Mouse (Mus musculus) hindbrain, postnatal 0 days (tissue): ENCODE results near the gene Ormdl2. TPM values are rescaled to one million over a fixed set of nuclear protein-coding genes. Genes with fewer than 3 reads are reported as not detected.

ENCODE experiments used
- ATAC-seq: fragments of 200-750 bp; cut with Nextera tagmentation; 2 replicates; pipeline ENCODE4 v1.8.0; 2017; ENCODE audit warnings: mild to moderate bottlenecking, moderate TSS enrichment, moderate library complexity
- DNase-seq: peaks from one replicate; pipeline ENCODE4 v3.0.0-alpha.2; 2015; ENCODE audit warnings: low spot score
- H3K27ac ChIP-seq: fragments of 300-500 bp; sonication (generic); 2 replicates; pipeline ENCODE4 v1.5.1; 2014; ENCODE audit warnings: mild to moderate bottlenecking
- H3K27me3 ChIP-seq: fragments of 300-500 bp; sonication (generic); 2 replicates; pipeline ENCODE4 v1.6.1; 2014; ENCODE audit warnings: low read length, mixed read lengths; ENCODE audit not compliant: insufficient read depth
- H3K36me3 ChIP-seq: fragments of 300-500 bp; sonication (generic); 2 replicates; pipeline ENCODE4 v1.6.1; 2014; ENCODE audit warnings: low read length, mixed read lengths; ENCODE audit not compliant: insufficient read depth
- H3K4me1 ChIP-seq: fragments of 300-500 bp; sonication (generic); 2 replicates; pipeline ENCODE4 v1.6.1; 2014; ENCODE audit warnings: antibody characterized with exemption, low read length, mixed read lengths; ENCODE audit not compliant: insufficient read depth
- H3K4me2 ChIP-seq: fragments of 300-500 bp; sonication (generic); 2 replicates; pipeline ENCODE4 v1.6.1; 2014; ENCODE audit warnings: low read depth, mild to moderate bottlenecking, low read length, moderate library complexity, mixed read lengths
- H3K4me3 ChIP-seq: fragments of 300-500 bp; sonication (generic); 2 replicates; pipeline ENCODE4 v1.5.1; 2014; ENCODE audit warnings: low read length
- H3K9ac ChIP-seq: fragments of 300-500 bp; sonication (generic); replicated peaks from 2 replicates; pipeline ENCODE4 v1.6.1; 2014; ENCODE audit warnings: mild to moderate bottlenecking, low read length, moderate library complexity, mixed read lengths
- H3K9me3 ChIP-seq: fragments of 300-500 bp; sonication (generic); 2 replicates; pipeline ENCODE4 v1.6.1; 2016; ENCODE audit warnings: low read length, mixed read lengths
- CTCF ChIP-seq: IDR thresholded peaks from 2 replicates; pipeline ENCODE4 v1.5.1; 2016; ENCODE audit warnings: antibody characterized with exemption, control low read depth, low read depth
- WGBS: fragments of 180-500 bp; shearing (Covaris S2); extraction: QIAGEN DNeasy Blood & Tissue Kit; methylation state at CpG from one replicate; pipeline ENCODE4 v1.1.7; 2014; 5-methylcytosine and 5-hydroxymethylcytosine counted together
- polyA plus RNA-seq: library from polyadenylated mRNA; unstranded; fragments of >200 nt; fragmentation: Nextera tagmentation; extraction: Ambion mirVana; gene quantifications from 2 replicates; pipeline ENCODE4 v1.2.1, GENCODE M21; 2015
- total RNA-seq: library from RNA; depleted of rRNA; stranded (reverse); fragments of >200 nt; gene quantifications from 2 replicates; pipeline ENCODE4 v1.2.3, GENCODE M21; 2014

The Ormdl2 gene
- total and polyA plus RNA-seq, 2 experiments from 2014 or later, result 12.0 to 23.8 TPM

DNA sequence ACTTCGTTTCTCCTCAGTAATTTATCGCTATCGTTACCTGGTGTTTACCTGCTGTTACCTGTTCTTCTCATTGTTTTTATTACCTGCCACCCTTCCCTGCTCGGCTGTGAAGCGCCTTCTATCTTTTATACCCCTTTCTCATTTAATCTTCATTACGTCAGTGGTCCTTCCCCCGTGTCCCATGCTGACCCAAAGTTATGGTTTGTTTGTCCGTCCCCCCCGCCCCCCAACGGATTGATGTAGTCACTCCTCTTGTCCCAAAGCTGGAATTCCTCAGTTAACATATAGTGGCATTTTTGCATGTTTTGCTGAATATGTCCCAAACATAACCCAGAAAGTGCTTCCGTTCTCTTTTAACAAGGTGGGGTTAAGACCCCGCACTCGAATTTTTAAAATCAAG, 690 bp upstream of the Ormdl2 start:
- H3K4me2 ChIP-seq, result peak overlapping the region; percentile 71
- no peak; the same call in 1 of the 2 replicates for ATAC-seq
- TF ChIP-seq CTCF, result no peak
- peaks cover 24% of the 10 kb centered on the region for H3K36me3 ChIP-seq
- H3K27me3 ChIP-seq, result no peaks in the 10 kb centered on the region
- peak overlapping the region; percentile 65; the same call in 1 of the 2 replicates for H3K27ac ChIP-seq
- H3K9ac ChIP-seq, result peak overlapping the region; percentile 69
- H3K9me3 ChIP-seq, result no peaks in the 10 kb centered on the region
- 5% methylated on average over 13 of the region's 13 CpGs for WGBS
- H3K4me1 ChIP-seq, result peaks cover 8% of the 10 kb centered on the region
- peak overlapping the region; percentile 76 for H3K4me3 ChIP-seq
- no peak for DNase-seq

GRCm38 (mm10) chr10:128820217-128820616, 1.2 kb downstream of the Ormdl2 start:
- ATAC-seq (no peak), DNase-seq (no peak)
- Histone ChIP-seq H3K9me3 (no peaks in the 10 kb centered on the region), H3K4me3 (no peak overlapping the region), H3K27me3 (no peaks in the 10 kb centered on the region), H3K27ac (no peak overlapping the region), H3K36me3 (peaks cover 41% of the 10 kb centered on the region), H3K9ac (no peak overlapping the region), H3K4me1 (peaks cover 8% of the 10 kb centered on the region), H3K4me2 (no peak overlapping the region)
- TF ChIP-seq CTCF, result no peak
- 79% methylated on average over 4 of the region's 4 CpGs for WGBS

DNA sequence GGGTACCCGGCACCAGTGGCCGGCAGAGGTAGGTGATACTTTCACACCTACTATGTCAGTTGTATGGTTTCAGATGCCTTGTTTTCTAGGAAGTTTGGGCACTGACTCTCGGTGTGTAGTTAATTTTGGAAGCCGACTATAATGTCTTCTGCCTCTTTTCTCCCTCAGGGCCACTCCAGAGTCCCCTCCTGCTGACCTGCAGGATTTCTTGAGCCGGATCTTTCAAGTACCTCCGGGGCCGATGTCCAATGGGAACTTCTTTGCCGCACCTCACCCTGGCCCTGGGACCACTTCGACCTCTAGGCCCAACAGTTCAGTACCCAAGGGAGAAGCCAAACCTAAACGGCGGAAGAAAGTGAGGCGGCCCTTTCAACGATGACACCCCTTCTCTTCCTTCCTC, 4.4 kb downstream of the Ormdl2 start, which contains the start of gene Sarnp:
Gene Sarnp, plus strand, starts transcription at position 301 of the 400 bp plus-strand sequence.
- 89% methylated on average over 13 of the region's 13 CpGs for WGBS
- Histone ChIP-seq H3K27ac (no peak within 1 kb of the TSS), H3K4me3 (no peak within 1 kb of the TSS), H3K9ac (no peak within 1 kb of the TSS), H3K36me3 (peaks cover 51% of the 10 kb centered on the region), H3K4me1 (no peaks in the 10 kb centered on the region), H3K4me2 (no peak within 1 kb of the TSS), H3K27me3 (no peaks in the 10 kb centered on the region), H3K9me3 (no peaks in the 10 kb centered on the region)
- ATAC-seq (no peak), DNase-seq (no peak)
- TF ChIP-seq CTCF, result no peak

GRCm38 (mm10) chr10:128807018-128807417, 14.4 kb downstream of the Ormdl2 start:
- Histone ChIP-seq H3K9me3 (no peaks in the 10 kb centered on the region), H3K36me3 (no peaks in the 10 kb centered on the region), H3K9ac (peak overlapping the region; percentile 1; the same call in 1 of the 2 replicates), H3K27me3 (no peaks in the 10 kb centered on the region), H3K4me3 (peak overlapping the region; percentile 84; the same call in 1 of the 2 replicates), H3K27ac (no peak overlapping the region), H3K4me2 (peak overlapping the region; percentile 92), H3K4me1 (peaks cover 41% of the 10 kb centered on the region)
- WGBS, result 88% methylated on average over 8 of the region's 8 CpGs
- DNase-seq (no peak), ATAC-seq (no peak)
- no peak for TF ChIP-seq CTCF

GRCm38 (mm10) chr10:128806086-128806485, 15.4 kb downstream of the Ormdl2 start:
- no peaks in the 10 kb centered on the region for H3K9me3 ChIP-seq
- peak overlapping the region; percentile 92 for H3K4me2 ChIP-seq
- no peaks in the 10 kb centered on the region for H3K36me3 ChIP-seq
- DNase-seq (no peak), ATAC-seq (no peak)
- H3K27ac ChIP-seq, result peak overlapping the region; percentile 98; the same call in 1 of the 2 replicates
- 57% methylated on average over 6 of the region's 6 CpGs for WGBS
- TF ChIP-seq CTCF, result no peak
- H3K4me3 ChIP-seq, result peak overlapping the region; percentile 84
- H3K27me3 ChIP-seq, result no peaks in the 10 kb centered on the region
- peaks cover 41% of the 10 kb centered on the region for H3K4me1 ChIP-seq
- H3K9ac ChIP-seq, result peak overlapping the region; percentile 86

DNA sequence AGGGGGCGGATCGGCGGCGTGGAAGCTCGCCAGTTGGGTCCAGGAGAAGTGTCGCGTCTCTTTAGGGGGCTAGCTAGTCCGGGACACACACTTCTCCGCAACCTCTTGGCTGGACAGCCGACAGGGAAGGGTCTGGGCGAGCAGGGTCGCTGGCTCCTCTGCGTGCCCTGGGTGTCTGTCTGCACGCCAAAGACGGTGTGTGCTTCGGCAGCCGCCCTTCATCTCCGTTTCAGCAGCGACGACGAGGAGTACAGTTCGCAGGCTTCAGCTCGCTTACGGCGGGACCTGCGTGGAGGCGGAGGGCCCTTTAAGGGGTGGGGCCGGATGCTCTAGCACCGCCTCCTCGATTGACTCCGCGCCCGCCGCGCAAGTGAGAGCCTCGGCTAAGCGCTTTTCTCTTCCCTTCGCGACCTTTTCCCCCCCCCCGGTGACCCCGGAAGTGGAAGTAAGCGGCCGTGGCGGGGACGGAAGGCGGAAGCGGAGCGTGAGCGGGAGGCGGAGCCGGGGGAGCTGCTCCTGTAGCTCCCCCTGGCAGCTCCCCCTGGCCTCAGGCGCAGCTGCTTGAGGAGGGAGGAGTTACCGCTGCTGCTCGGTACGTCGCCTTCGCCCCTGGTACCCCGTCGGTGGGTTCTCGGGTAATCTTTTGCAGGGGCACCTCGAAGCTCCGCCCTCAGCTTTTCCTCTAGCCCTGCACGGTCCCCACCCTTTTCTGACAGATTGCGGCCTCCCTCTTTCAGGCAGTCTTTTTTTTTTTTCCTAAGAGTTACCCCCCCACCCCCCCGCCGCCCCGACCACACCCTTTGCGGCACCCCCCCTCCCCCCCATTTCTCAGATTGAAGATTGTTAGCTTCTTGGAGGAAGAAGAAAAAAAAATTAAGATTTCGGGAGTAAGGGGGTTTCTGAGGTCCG, 16.1 kb downstream of the Ormdl2 start:
- H3K4me3 ChIP-seq, result peak overlapping the region; percentile 84
- WGBS, result under 1% methylated on average over 63 of the region's 70 CpGs
- H3K27ac ChIP-seq, result peak overlapping the region; percentile 98
- H3K9me3 ChIP-seq, result no peaks in the 10 kb centered on the region
- peak overlapping the region; percentile 92 for H3K4me2 ChIP-seq
- DNase-seq (peak; percentile 99), ATAC-seq (peak; percentile 94)
- H3K27me3 ChIP-seq, result no peaks in the 10 kb centered on the region
- H3K36me3 ChIP-seq, result peaks cover 2% of the 10 kb centered on the region; the same call in 1 of the 2 replicates
- H3K4me1 ChIP-seq, result peaks cover 41% of the 10 kb centered on the region
- H3K9ac ChIP-seq, result peak overlapping the region; percentile 86
- TF ChIP-seq CTCF, result peak; percentile 46
